Mouse (Mus musculus) megakaryocyte, embryonic 14.5 days (primary cell): ENCODE measurements around the gene Il34. TPM values are rescaled to one million over a fixed set of nuclear protein-coding genes. Genes with fewer than 3 reads are reported as not detected.
"Not testable (repeated sequence)": the region's sequence is repeated elsewhere in the genome, so short reads cannot be mapped to it uniquely, and the experiment has no call there.

Experiments
- H3K27me3 ChIP-seq: replicated peaks from 2 replicates; pipeline ENCODE3; 2012; ENCODE audit warnings: inconsistent platforms
- H3K36me3 ChIP-seq: replicated peaks from 2 replicates; pipeline ENCODE3; 2012; ENCODE audit warnings: low read length, inconsistent platforms, mixed read lengths
- H3K4me1 ChIP-seq: 2 replicates; pipeline ENCODE4 v1.6.1; 2012; ENCODE audit warnings: inconsistent platforms
- H3K4me3 ChIP-seq: replicated peaks from 2 replicates; pipeline ENCODE3; 2012; ENCODE audit warnings: moderate library complexity, mild to moderate bottlenecking, inconsistent platforms
- H3K9me3 ChIP-seq: 2 replicates; pipeline ENCODE4 v1.6.1; 2012; ENCODE audit warnings: inconsistent platforms
- FLI1 ChIP-seq: IDR thresholded peaks from 2 replicates; pipeline ENCODE4 v1.6.1; 2012; ENCODE audit warnings: low read length, inconsistent platforms, mixed read lengths
- GATA1 ChIP-seq: IDR thresholded peaks from 3 replicates; pipeline ENCODE4 v1.6.1; 2012; ENCODE audit warnings: mixed read lengths, low read length, inconsistent platforms, borderline replicate concordance
- polyA plus RNA-seq: library from polyadenylated mRNA; stranded (reverse); fragments of >175 nt; gene quantifications from 2 replicates; pipeline ENCODE4 v1.2.3, GENCODE M21; 2012; ENCODE audit warnings: low replicate concordance; ENCODE audit not compliant: insufficient read depth

Gene Il34
- polyA plus RNA-seq, 1 experiment = 3.7 TPM

GRCm38 (mm10) chr8:110794363-110794965 lies 11.3 kb downstream of the Il34 start:
- peaks cover 20% of the 10 kb centered on the region for H3K27me3 ChIP-seq
- no peak for TF ChIP-seq GATA1
- TF ChIP-seq FLI1 = no peak
- no peaks in the 10 kb centered on the region for H3K36me3 ChIP-seq
- no peak overlapping the region for H3K4me3 ChIP-seq
- H3K9me3 ChIP-seq = peaks cover 32% of the 10 kb centered on the region
- peaks cover 55% of the 10 kb centered on the region for H3K4me1 ChIP-seq

DNA sequence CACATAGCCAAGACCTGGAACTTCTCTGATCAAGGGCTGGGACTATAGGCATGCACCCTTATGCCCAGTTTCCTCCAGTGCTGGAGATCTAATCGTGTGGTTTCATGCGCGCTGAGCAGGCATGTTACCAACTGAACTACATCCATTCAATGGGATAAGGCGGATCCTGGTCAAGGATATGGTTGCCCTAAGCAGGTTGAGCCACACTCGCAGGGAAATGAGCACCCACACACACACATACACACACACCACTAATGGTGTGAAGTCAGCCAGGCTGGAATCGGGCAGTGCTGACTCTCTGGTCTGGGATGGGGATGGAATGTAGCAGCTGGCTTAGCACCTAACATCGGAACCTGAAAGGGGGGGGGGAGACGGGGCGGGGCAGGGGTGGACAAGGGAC lies 11.8 kb downstream of the Il34 start:
- TF ChIP-seq FLI1 (no peak), GATA1 (no peak)
- Histone ChIP-seq H3K4me1 (peaks cover 60% of the 10 kb centered on the region), H3K27me3 (peaks cover 20% of the 10 kb centered on the region), H3K4me3 (no peak overlapping the region), H3K9me3 (peaks cover 32% of the 10 kb centered on the region), H3K36me3 (no peaks in the 10 kb centered on the region)

DNA sequence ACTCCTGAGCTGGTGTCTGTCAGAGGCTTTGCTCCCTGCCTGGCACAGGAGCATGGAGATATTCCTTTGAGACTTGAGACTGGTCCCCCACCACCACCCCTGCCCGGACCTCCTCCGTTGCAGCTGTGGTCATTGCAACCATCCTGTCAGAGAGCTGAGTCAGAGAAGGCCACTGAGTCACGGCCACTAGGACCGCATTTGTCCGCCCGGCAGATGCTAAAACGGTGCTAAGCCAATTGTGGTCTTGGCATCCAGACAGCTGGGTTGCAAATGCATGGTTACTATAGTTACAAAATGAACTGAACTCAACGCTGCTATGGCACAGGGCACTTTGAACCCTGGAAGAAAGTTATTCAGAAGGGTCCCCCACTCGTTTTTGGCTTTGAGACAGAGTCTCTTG lies 12.2 kb downstream of the Il34 start:
- peaks cover 20% of the 10 kb centered on the region for H3K27me3 ChIP-seq
- peak overlapping the region; percentile 83 for H3K4me3 ChIP-seq
- H3K9me3 ChIP-seq = peaks cover 32% of the 10 kb centered on the region
- no peaks in the 10 kb centered on the region for H3K36me3 ChIP-seq
- peaks cover 63% of the 10 kb centered on the region for H3K4me1 ChIP-seq
- TF ChIP-seq GATA1 (no peak), FLI1 (no peak)

- peaks cover 32% of the 10 kb centered on the region for H3K9me3 ChIP-seq
- TF ChIP-seq FLI1 (no peak), GATA1 (no peak)
- peaks cover 63% of the 10 kb centered on the region for H3K4me1 ChIP-seq
- H3K27me3 ChIP-seq = peaks cover 20% of the 10 kb centered on the region
- H3K4me3 ChIP-seq = peak overlapping the region; percentile 83
- H3K36me3 ChIP-seq = no peaks in the 10 kb centered on the region
Measured at GRCm38 (mm10) chr8:110792574-110793200, 13.0 kb downstream of the Il34 start.

DNA sequence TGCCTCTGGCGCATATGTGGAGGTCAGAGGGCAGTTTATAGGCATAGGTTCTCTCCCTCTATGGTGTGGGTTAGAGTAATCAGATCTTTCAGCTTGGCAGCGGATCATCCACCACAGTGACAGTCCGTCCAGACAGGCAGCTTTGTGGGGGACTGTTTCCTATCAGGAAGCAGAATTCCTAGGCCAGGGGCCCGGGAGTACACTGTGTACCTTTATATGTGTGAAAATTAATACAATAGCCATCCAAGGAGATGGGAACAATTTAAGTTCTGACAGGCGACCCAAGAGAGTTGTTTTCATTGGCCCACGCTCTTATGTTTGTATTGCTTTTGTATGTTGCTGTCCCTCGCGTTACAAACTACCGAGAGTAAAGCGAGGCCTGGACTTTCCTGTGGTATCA lies 14.6 kb downstream of the Il34 start:
- Histone ChIP-seq H3K27me3 (peaks cover 16% of the 10 kb centered on the region), H3K4me1 (peaks cover 74% of the 10 kb centered on the region), H3K9me3 (peaks cover 17% of the 10 kb centered on the region), H3K36me3 (no peaks in the 10 kb centered on the region), H3K4me3 (no peak overlapping the region)
- TF ChIP-seq GATA1 (no peak), FLI1 (no peak)

- H3K27me3 ChIP-seq = peaks cover 16% of the 10 kb centered on the region
Measured at GRCm38 (mm10) chr8:110790270-110790669, 15.5 kb downstream of the Il34 start.

DNA sequence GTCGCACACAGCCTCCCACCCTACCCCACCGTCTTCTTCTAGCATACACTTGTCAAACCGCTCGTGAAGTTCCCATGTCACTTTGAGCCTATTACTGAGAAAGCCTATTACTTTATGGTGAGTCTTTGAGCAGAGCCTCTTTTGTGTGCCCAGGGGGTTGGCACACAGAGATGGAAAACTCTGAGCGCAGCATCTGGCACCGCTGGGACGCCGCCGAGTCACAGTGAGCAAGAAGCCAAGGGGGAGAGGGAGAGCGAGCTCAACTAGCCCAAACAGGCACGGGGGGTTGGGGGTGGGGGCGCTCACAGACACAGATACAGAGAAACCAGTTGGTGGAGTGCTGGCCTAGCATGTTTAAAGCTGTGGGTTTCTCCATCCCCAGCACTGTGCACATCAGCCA lies 16.2 kb downstream of the Il34 start:
- Histone ChIP-seq H3K36me3 (no peaks in the 10 kb centered on the region), H3K9me3 (peaks cover 4% of the 10 kb centered on the region), H3K27me3 (peaks cover 16% of the 10 kb centered on the region), H3K4me1 (peaks cover 83% of the 10 kb centered on the region), H3K4me3 (peak overlapping the region; percentile 71)
- TF ChIP-seq GATA1 (no peak), FLI1 (no peak)

More at GRCm38 (mm10) chr8:110790270-110790669, 15.5 kb downstream of the Il34 start:
- Histone ChIP-seq H3K4me3 (peak overlapping the region; percentile 34), H3K9me3 (peaks cover 8% of the 10 kb centered on the region), H3K36me3 (no peaks in the 10 kb centered on the region), H3K4me1 (peaks cover 83% of the 10 kb centered on the region)
- TF ChIP-seq GATA1 (no peak), FLI1 (no peak)

DNA sequence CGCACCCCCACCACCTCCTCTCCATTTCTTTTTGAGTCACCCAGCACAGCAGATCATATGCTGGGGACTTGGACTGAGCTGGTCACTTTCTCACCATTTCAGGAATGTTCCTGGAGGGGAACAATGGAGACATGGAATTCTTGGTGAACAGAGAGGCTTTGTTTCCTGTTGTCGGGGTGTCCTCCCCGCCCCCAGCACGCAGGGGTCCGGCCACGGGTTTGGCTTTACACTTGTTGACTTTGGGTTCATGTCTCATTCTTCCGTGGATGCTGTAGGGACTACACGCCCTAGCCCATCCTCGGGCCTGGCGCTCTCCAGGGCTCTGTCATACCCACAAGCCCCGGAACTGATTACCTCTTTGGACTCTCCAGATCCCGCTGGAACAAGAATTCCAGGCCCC lies 16.7 kb downstream of the Il34 start:
- Histone ChIP-seq H3K4me1 (peaks cover 81% of the 10 kb centered on the region), H3K27me3 (peaks cover 13% of the 10 kb centered on the region), H3K4me3 (no peak overlapping the region), H3K36me3 (no peaks in the 10 kb centered on the region), H3K9me3 (no peaks in the 10 kb centered on the region)
- TF ChIP-seq GATA1 = no peak

GRCm38 (mm10) chr8:110787411-110787954 lies 18.2 kb downstream of the Il34 start:
- H3K36me3 ChIP-seq = no peaks in the 10 kb centered on the region
- 0 out of 2 replicates have a peak, but pooled peaks cover 3% of the 10 kb centered on the region for H3K9me3 ChIP-seq
- TF ChIP-seq GATA1 (no peak), FLI1 (no peak)
- H3K27me3 ChIP-seq = no peaks in the 10 kb centered on the region
- H3K4me3 ChIP-seq = no peak overlapping the region
- peaks cover 75% of the 10 kb centered on the region for H3K4me1 ChIP-seq

DNA sequence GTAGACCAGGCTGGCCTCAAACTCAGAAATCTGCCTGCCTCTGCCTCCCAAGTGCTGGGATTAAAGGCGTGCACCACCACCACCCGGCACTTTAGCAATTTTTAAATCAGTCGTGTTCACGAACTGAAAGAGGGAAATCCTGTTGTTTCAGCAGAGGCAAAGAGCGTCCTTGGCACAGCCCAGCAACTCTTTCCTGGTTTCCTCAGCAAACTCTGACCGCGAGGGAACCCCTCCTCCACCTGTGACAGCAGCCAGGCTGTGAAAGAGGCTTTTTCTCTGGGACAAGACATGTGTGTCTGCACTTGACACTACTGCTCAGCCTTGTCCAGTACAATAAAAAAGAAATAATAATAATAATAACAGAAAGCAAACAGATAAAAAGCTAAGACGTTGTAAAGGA lies 18.8 kb downstream of the Il34 start:
- TF ChIP-seq FLI1 = no peak
- no peak for TF ChIP-seq GATA1
- Histone ChIP-seq H3K36me3 (no peaks in the 10 kb centered on the region), H3K4me3 (no peak overlapping the region), H3K9me3 (0 out of 2 replicates have a peak, but pooled peaks cover 4% of the 10 kb centered on the region), H3K4me1 (peaks cover 74% of the 10 kb centered on the region), H3K27me3 (no peaks in the 10 kb centered on the region)

- H3K36me3 ChIP-seq, H3K9me3 ChIP-seq, H3K27me3 ChIP-seq, H3K4me3 ChIP-seq: not testable (repeated sequence)
- peaks cover 72% of the 10 kb centered on the region for H3K4me1 ChIP-seq
Measured at GRCm38 (mm10) chr8:110786501-110786900, 19.2 kb downstream of the Il34 start.
